Mouse (Mus musculus) heart, adult 2 months (tissue): ENCODE measurements around the gene Fbxw9.

Source experiments
- CTCF ChIP-seq: fragments of 200-600 bp; IDR thresholded peaks from 2 replicates; pipeline ENCODE4 v1.8.1; 2022; ENCODE audit warnings: antibody characterized with exemption, mild to moderate bottlenecking, moderate library complexity
- POLR2A ChIP-seq: fragments of 200-500 bp; IDR thresholded peaks from 2 replicates; pipeline ENCODE4 v1.6.1; 2011; ENCODE audit warnings: mild to moderate bottlenecking, low read depth, low read length, control low read depth; ENCODE audit not compliant: insufficient read depth

GRCm38 (mm10) chr8:85027516-85027855 is 32.4 kb upstream of the Fbxw9 start:
- TF ChIP-seq CTCF: no peak
- TF ChIP-seq POLR2A: no peak
